Mouse (Mus musculus) forebrain, embryonic 14.5 days (tissue): ENCODE data around the gene Tmem41b. TPM values are rescaled to one million over a fixed set of nuclear protein-coding genes. Genes with fewer than 3 reads are reported as not detected.

ENCODE experiments used
- polyA plus RNA-seq: library from polyadenylated mRNA; unstranded; fragments of >200 nt; fragmentation: Nextera tagmentation; extraction: Ambion mirVana; gene quantifications from 2 replicates; pipeline ENCODE4 v1.2.1, GENCODE M21; 2014

Gene Tmem41b
- polyA plus RNA-seq, 1 experiment from 2014 or later = 71.8 TPM

Other genes starting within 250 kb of the Tmem41b start
- 115 and 117 TPM in 2 replicates for gene Tmem9b, start 234.1 kb downstream of the Tmem41b start, polyA plus RNA-seq
- 4.5 and 6.8 TPM in 2 replicates for gene Nrip3, start 204.9 kb downstream of the Tmem41b start, polyA plus RNA-seq
- gene Scube2, start 121.2 kb downstream of the Tmem41b start, polyA plus RNA-seq = 0.38 and 0.89 TPM in 2 replicates
- 57.5 and 59.4 TPM in 2 replicates for gene Dennd5a, start 26.5 kb downstream of the Tmem41b start, polyA plus RNA-seq
- gene Ipo7, start 31.3 kb upstream of the Tmem41b start, polyA plus RNA-seq = 15.4 and 18.6 TPM in 2 replicates
- 27.1 and 27.3 TPM in 2 replicates for gene Zfp143, start 74.3 kb upstream of the Tmem41b start, polyA plus RNA-seq
- 11.7 and 13.3 TPM in 2 replicates for gene Wee1, start 135.1 kb upstream of the Tmem41b start, polyA plus RNA-seq
- gene Swap70, start 234.8 kb upstream of the Tmem41b start, polyA plus RNA-seq = 8.6 and 10.7 TPM in 2 replicates